Mouse (Mus musculus): ENCODE results near the gene Gm20388. TPM values are rescaled to one million over a fixed set of nuclear protein-coding genes. Genes with fewer than 3 reads are reported as not detected.

Gene Gm20388
- polyA plus RNA-seq, 1 experiment from 2014 or later, result not detected

DNA sequence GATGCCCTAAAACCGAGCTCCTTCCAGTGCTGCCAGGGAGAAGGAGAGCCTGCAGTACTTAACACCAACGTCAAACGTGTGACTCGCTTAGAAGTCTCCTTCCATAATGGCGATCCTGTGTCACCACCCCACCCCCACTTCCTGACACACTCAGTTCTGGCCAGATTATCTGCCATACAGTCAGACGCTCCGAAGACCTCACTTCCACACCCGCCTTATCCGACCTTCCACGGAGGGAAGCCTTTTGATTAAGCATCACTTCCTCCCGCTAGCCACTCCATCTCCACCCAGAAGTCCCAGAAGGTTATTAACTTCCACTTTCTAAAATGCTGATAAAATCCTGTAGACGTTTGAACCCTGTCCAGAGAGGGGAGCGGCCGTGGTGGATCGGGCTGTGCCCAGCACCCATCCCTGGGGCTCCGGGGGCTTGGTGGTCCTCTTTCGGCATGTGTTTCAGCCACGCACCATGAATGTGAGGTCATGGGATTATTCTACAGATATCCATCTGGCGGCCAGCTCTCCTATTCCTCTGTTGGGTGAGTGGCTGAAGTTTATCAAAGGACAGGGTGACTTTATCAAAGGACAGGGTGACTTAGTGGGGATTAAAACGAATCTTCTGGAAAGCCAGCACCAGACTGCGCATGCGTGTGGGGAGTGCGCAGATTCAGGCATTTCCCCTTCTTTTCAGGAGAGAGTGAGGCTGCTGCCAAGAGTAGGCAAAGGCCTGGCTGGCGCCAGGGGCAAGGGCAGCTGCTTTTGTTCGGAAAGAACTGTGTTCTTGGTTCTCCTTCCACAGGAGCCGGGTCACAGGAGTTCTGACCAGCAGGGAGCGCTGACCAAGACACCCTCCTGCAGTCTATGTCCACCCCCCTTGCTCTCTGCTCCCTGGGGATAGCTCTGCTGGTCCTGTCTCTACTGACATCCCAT, 1260.2 kb downstream of the Gm20388 start:
- no peaks in the 10 kb centered on the region for H3K9me3 ChIP-seq (ENCODE audit: control insufficient read depth, low read length)
- H3K4me2 ChIP-seq, result no peak overlapping the region
- no peak overlapping the region for H3K27ac ChIP-seq (ENCODE audit: low read depth, low read length)
- H3K36me3 ChIP-seq (ENCODE audit: control insufficient read depth, insufficient read depth, low read length), result no peaks in the 10 kb centered on the region
- no peaks in the 10 kb centered on the region for H3K27me3 ChIP-seq (ENCODE audit: control insufficient read depth, insufficient read depth, low read length)
- H3K4me1 ChIP-seq (ENCODE audit: control insufficient read depth, insufficient read depth, low read length), result peaks cover 3% of the 10 kb centered on the region; the same call in 1 of the 2 replicates
- ATAC-seq (ENCODE audit: low FRiP score), result no peak
- H3K4me3 ChIP-seq (ENCODE audit: low read depth, low read length), result no peak overlapping the region
- no peak overlapping the region for H3K9ac ChIP-seq (ENCODE audit: low read length)
- DNase-seq (ENCODE audit: low spot score, missing footprints), result no peak
- 76% methylated on average over 27 of the region's 27 CpGs for WGBS

DNA sequence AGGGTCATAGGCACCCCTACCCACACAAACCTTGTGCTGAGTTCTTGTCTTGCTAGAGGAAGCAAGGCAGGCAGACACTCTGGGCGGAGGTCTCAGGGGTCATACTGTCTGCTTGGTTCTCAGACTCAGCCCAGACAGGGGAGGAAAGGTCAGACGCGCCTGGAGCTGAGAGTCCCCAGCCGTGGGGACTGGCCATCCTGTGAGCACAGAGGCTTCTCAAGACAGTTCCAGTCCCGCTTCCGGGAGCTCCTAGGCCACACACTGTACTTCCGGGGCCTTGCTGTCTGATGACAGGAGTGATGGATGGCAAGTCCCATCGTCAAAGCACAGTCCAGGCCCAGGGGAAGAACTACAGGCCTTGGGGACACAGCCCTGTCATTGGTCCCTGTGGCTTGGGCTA, 1261.9 kb downstream of the Gm20388 start:
- Histone ChIP-seq H3K27ac (ENCODE audit: low read depth, low read length) (no peak overlapping the region), H3K4me1 (ENCODE audit: control insufficient read depth, insufficient read depth, low read length) (peaks cover 3% of the 10 kb centered on the region; the same call in 1 of the 2 replicates), H3K4me3 (ENCODE audit: low read depth, low read length) (no peak overlapping the region), H3K9me3 (ENCODE audit: control insufficient read depth, low read length) (no peaks in the 10 kb centered on the region), H3K4me2 (no peak overlapping the region), H3K36me3 (ENCODE audit: control insufficient read depth, insufficient read depth, low read length) (no peaks in the 10 kb centered on the region), H3K9ac (ENCODE audit: low read length) (no peak overlapping the region), H3K27me3 (ENCODE audit: control insufficient read depth, insufficient read depth, low read length) (no peaks in the 10 kb centered on the region)
- WGBS, result 78% methylated on average over 8 of the region's 8 CpGs
- DNase-seq (ENCODE audit: low spot score, missing footprints) (no peak), ATAC-seq (ENCODE audit: low FRiP score) (no peak)

DNA sequence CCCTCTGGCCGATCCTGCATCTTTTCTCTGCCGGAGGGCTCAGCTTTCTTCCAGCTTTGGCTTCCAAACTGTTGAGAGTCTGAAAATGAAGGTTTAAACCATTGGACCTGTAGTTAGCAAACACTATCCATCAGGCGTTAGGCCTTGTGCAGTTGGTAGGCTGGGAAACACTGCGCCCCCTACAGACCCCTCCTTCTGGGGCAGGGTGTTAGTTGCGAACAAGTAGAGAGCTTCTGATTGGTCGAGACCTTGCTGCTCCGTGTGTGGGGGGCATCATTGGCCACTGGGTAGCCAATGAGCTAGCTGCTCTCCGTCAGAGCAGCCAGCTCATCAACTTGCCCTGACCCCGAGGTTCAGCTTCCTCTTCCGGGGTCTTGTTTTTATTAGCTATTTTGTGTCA, 1263.5 kb downstream of the Gm20388 start:
- Histone ChIP-seq H3K27me3 (ENCODE audit: control insufficient read depth, insufficient read depth, low read length) (no peaks in the 10 kb centered on the region), H3K4me2 (no peak overlapping the region), H3K36me3 (ENCODE audit: control insufficient read depth, insufficient read depth, low read length) (no peaks in the 10 kb centered on the region), H3K9me3 (ENCODE audit: control insufficient read depth, low read length) (no peaks in the 10 kb centered on the region), H3K27ac (ENCODE audit: low read depth, low read length) (no peak overlapping the region), H3K4me3 (ENCODE audit: low read depth, low read length) (no peak overlapping the region), H3K9ac (ENCODE audit: low read length) (no peak overlapping the region), H3K4me1 (ENCODE audit: control insufficient read depth, insufficient read depth, low read length) (peaks cover 3% of the 10 kb centered on the region; the same call in 1 of the 2 replicates)
- ATAC-seq (ENCODE audit: low FRiP score) (no peak), DNase-seq (ENCODE audit: low spot score, missing footprints) (no peak)
- WGBS, result 65% methylated on average over 10 of the region's 10 CpGs

DNA sequence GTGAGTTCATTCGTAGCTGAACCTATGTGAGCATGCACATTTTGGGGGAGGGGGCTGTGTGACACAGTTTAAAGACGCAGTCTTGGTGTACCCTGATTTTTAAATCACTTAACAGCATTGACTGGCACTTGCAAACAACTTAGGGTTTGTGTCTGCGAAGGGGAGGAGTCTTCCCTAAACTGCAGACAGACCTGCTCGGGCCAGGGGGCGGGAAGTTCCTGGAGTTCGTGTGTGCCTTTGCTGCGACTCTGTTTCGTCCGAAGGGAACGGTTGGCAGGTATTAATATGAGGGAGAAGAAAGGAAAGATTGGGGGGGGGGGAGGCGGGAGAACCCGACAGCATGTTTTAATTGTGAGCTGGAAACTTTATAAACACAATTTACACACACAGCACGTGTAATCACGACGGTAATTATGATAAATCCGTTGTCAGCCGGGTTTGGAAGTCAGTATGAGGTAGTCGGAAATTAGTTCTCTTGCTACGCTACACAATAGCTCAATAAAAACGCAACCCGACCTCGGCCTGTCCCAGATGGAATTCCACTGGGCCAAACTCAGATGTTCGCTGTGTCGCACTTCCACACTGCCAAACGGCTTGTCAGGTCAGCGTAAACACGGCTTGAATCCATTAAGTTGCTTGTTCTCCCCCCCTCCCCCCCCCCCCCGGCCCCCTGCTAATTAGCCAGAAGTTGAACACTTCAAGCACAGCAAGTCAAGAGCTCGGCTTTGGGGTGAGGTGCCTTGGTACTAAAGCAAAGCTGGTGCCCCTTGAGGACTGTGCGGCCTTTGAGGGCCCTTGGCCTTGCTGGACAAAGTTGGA, 1264.3 kb downstream of the Gm20388 start:
- ATAC-seq (ENCODE audit: low FRiP score) (no peak), DNase-seq (ENCODE audit: low spot score, missing footprints) (no peak)
- WGBS, result 70% methylated on average over 29 of the region's 30 CpGs
- no peaks in the 10 kb centered on the region for H3K36me3 ChIP-seq (ENCODE audit: control insufficient read depth, insufficient read depth, low read length)
- no peak overlapping the region for H3K4me2 ChIP-seq
- H3K9ac ChIP-seq (ENCODE audit: low read length), result no peak overlapping the region
- H3K4me3 ChIP-seq (ENCODE audit: low read depth, low read length), result no peak overlapping the region
- no peaks in the 10 kb centered on the region for H3K9me3 ChIP-seq (ENCODE audit: control insufficient read depth, low read length)
- peaks cover 3% of the 10 kb centered on the region; the same call in 1 of the 2 replicates for H3K4me1 ChIP-seq (ENCODE audit: control insufficient read depth, insufficient read depth, low read length)
- no peaks in the 10 kb centered on the region for H3K27me3 ChIP-seq (ENCODE audit: control insufficient read depth, insufficient read depth, low read length)
- H3K27ac ChIP-seq (ENCODE audit: low read depth, low read length), result no peak overlapping the region

DNA sequence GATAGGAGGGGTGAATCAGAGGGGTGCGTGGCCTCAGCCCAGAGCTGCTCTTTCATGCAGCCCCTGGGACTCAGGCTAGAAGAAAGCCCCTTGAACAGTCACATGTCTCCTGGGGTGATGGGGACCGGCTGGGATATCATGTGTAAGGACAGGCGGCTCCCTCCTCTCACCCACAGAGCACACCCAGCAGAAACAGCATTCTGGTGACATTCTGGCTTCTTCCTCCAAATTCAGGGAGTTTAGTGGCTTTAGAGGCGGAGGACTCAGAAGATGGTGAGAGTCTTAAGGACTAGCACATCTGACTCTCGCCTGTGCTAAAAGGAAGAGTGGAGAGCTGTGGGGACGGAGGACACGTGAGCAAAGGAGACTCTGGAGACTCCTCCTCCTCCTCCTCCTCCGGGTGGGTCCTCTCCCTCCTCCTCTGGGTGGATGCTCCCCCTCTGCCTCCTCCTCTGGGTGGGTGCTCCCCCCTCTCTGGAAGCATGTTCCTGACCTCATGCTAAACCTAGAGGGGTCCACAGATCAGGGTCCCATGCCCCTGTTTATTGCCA, 1265.0 kb downstream of the Gm20388 start:
- Histone ChIP-seq H3K27me3 (ENCODE audit: control insufficient read depth, insufficient read depth, low read length) (no peaks in the 10 kb centered on the region), H3K9ac (ENCODE audit: low read length) (no peak overlapping the region), H3K4me3 (ENCODE audit: low read depth, low read length) (no peak overlapping the region), H3K36me3 (ENCODE audit: control insufficient read depth, insufficient read depth, low read length) (no peaks in the 10 kb centered on the region), H3K4me1 (ENCODE audit: control insufficient read depth, insufficient read depth, low read length) (no peaks in the 10 kb centered on the region), H3K27ac (ENCODE audit: low read depth, low read length) (no peak overlapping the region), H3K4me2 (no peak overlapping the region), H3K9me3 (ENCODE audit: control insufficient read depth, low read length) (no peaks in the 10 kb centered on the region)
- ATAC-seq (ENCODE audit: low FRiP score), result 0 out of 2 replicates have a peak, but pooled peaks have one; percentile 35
- 87% methylated on average over 8 of the region's 8 CpGs for WGBS
- DNase-seq (ENCODE audit: low spot score, missing footprints), result no peak

DNA sequence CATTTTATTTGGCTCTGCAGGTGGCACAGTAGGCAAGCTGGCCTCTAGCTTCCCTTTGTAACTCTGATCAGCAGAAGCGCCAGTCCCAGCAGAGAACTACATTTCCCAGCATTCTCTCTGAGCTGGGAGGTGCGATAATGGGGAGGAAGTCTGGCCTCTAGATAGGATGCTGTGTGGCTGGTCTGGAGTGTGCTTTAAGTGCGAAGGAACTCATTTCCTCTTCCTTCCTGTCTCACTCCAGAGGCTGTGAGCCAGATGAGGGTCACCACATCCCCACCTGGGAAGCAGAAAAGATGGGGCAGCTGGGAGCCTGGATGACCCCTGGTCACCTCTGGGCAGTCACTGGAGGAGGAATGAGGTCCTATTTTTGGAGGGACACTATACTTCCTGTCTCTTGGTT, 1265.7 kb downstream of the Gm20388 start:
- Histone ChIP-seq H3K36me3 (ENCODE audit: control insufficient read depth, insufficient read depth, low read length) (no peaks in the 10 kb centered on the region), H3K4me3 (ENCODE audit: low read depth, low read length) (no peak overlapping the region), H3K4me2 (no peak overlapping the region), H3K27me3 (ENCODE audit: control insufficient read depth, insufficient read depth, low read length) (no peaks in the 10 kb centered on the region), H3K4me1 (ENCODE audit: control insufficient read depth, insufficient read depth, low read length) (no peaks in the 10 kb centered on the region), H3K27ac (ENCODE audit: low read depth, low read length) (no peak overlapping the region), H3K9ac (ENCODE audit: low read length) (no peak overlapping the region), H3K9me3 (ENCODE audit: control insufficient read depth, low read length) (no peaks in the 10 kb centered on the region)
- no peak for DNase-seq (ENCODE audit: low spot score, missing footprints)
- WGBS, result 30% methylated on average over 3 of the region's 3 CpGs
- ATAC-seq (ENCODE audit: low FRiP score), result peak; percentile 14; the same call in 1 of the 2 replicates

DNA sequence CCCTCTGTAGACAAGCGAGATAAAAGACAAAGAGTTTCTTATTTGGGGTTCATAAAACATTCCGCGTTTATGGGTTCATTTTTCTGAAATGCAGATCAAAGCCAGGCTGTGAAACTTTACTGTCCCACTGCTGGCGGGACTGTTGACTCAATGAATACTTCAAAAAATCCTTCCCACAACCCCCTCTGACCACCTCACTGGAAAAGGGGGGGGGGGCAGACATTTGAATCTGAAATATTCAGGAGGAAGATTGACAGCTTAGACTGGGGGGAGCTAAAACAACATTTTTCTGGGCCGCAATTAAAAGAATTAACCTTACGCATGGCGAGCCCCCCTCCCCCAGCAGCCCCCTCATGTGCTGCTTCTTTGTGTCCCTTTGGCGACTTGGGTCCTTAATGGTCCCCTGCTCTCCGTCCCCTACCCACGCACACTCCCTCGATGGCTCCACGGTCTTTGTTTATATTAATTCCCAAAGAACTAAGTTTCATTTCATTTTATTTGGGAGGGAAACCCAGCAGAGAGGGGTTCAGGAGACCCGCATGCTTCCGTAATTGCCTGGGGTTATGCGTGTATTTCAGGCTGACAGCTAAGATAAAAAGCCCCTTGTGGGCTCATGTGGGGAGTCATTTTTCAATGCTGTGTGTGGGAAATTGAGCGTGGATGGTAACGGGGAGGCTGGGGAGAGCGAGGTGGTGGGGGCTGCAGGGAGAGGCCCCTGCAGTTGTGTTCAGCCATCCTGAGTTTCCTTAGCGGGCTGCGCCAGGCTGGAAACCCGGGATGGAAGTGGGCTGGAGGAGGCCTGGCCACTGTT, 1270.0 kb downstream of the Gm20388 start:
- no peak overlapping the region for H3K4me3 ChIP-seq (ENCODE audit: low read depth, low read length)
- H3K27ac ChIP-seq (ENCODE audit: low read depth, low read length), result no peak overlapping the region
- WGBS, result 70% methylated on average over 21 of the region's 21 CpGs
- H3K27me3 ChIP-seq (ENCODE audit: control insufficient read depth, insufficient read depth, low read length), result no peaks in the 10 kb centered on the region
- no peak overlapping the region for H3K4me2 ChIP-seq
- DNase-seq (ENCODE audit: low spot score, missing footprints), result no peak
- no peaks in the 10 kb centered on the region for H3K9me3 ChIP-seq (ENCODE audit: control insufficient read depth, low read length)
- H3K9ac ChIP-seq (ENCODE audit: low read length), result no peak overlapping the region
- H3K4me1 ChIP-seq (ENCODE audit: control insufficient read depth, insufficient read depth, low read length), result no peaks in the 10 kb centered on the region
- ATAC-seq (ENCODE audit: low FRiP score), result no peak
- no peaks in the 10 kb centered on the region for H3K36me3 ChIP-seq (ENCODE audit: control insufficient read depth, insufficient read depth, low read length)

DNA sequence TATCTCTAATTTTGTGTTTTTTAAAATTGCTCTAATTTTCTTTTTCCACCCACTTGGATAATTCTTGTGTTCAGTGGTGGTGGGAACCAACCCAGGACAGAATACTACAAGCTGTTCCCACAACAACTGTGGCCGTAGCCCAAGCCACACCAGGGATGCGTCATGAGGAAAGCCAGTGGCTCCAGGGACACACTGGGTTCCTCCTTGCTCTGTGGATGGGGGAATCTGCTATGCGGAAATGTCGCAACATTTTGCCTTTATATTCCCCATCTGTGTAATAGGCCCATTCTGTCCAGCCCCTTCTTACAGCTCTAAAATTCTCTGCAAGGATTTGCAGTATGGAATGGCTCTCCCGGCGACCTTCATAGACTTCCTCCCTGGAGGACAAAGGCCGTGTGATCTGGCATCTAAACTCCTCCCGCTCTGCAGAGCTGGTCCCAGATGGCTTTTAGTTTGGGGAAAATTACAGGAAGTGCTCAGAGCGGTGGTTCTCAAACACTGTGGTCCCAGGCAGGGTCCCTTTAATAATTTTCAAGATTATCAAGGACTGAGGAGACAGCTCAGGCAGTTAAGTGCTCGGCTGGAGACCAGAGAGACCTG, 1270.7 kb downstream of the Gm20388 start:
- no peak overlapping the region for H3K4me2 ChIP-seq

More for the DNA sequence above, 1270.7 kb downstream of the Gm20388 start:
- ATAC-seq (ENCODE audit: low FRiP score), result no peak
- H3K9ac ChIP-seq (ENCODE audit: low read length), result no peak overlapping the region
- no peak overlapping the region for H3K27ac ChIP-seq (ENCODE audit: low read depth, low read length)
- 81% methylated on average over 10 of the region's 10 CpGs for WGBS
- no peaks in the 10 kb centered on the region for H3K4me1 ChIP-seq (ENCODE audit: control insufficient read depth, insufficient read depth, low read length)
- no peaks in the 10 kb centered on the region for H3K9me3 ChIP-seq (ENCODE audit: control insufficient read depth, low read length)
- no peaks in the 10 kb centered on the region for H3K36me3 ChIP-seq (ENCODE audit: control insufficient read depth, insufficient read depth, low read length)
- no peak for DNase-seq (ENCODE audit: low spot score, missing footprints)
- H3K27me3 ChIP-seq (ENCODE audit: control insufficient read depth, insufficient read depth, low read length), result no peaks in the 10 kb centered on the region
- no peak overlapping the region for H3K4me3 ChIP-seq (ENCODE audit: low read depth, low read length)

Data from midbrain, embryonic 11.5 days (tissue).